Mouse (Mus musculus): ENCODE measurements around the gene Sh3bgrl. TPM values are rescaled to one million over a fixed set of nuclear protein-coding genes. Genes with fewer than 3 reads are reported as not detected.

The Sh3bgrl gene
- polyA plus RNA-seq, 1 experiment from 2014 or later: 121 TPM

DNA sequence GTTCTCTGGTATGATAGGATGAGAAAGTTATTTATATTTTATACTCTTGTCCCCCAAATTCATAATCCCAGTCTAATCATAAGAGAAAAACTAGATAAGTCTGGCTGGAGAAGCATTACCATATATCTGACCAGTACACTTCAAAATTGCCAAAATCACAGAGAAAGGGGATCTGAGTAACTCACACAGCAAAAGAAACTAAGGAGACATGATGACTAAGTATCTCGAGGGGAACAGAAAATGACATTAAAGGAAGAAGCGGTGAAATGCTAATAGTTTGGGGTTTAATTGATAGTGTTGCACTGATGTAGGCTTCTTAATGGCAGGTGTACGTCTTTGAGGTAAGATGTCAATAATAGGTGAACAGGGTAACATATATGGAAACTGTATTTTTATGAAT, 51.9 kb downstream of the Sh3bgrl start:
- no peak for ATAC-seq (ENCODE audit: low FRiP score, low TSS enrichment)
- no peaks in the 10 kb centered on the region for H3K27me3 ChIP-seq (ENCODE audit: insufficient read depth, low read length)
- no peak overlapping the region for H3K27ac ChIP-seq (ENCODE audit: low read length)
- no peak overlapping the region for H3K4me2 ChIP-seq (replicated peaks; ENCODE audit: low read depth, low read length)
- no peaks in the 10 kb centered on the region for H3K36me3 ChIP-seq (ENCODE audit: insufficient read depth, low read length)
- no peaks in the 10 kb centered on the region for H3K9me3 ChIP-seq (ENCODE audit: low read length)
- H3K4me3 ChIP-seq (ENCODE audit: low read length): no peak overlapping the region
- WGBS: 92% methylated on average over 3 of the region's 3 CpGs
- no peaks in the 10 kb centered on the region for H3K4me1 ChIP-seq (ENCODE audit: insufficient read depth, low read length)
- no peak overlapping the region for H3K9ac ChIP-seq (replicated peaks; ENCODE audit: low read length)

- H3K9me3 ChIP-seq (ENCODE audit: low read length): no peaks in the 10 kb centered on the region
- no peak overlapping the region for H3K4me3 ChIP-seq (ENCODE audit: low read length)
- no peak overlapping the region for H3K9ac ChIP-seq (replicated peaks; ENCODE audit: low read length)
- no peak overlapping the region for H3K27ac ChIP-seq (ENCODE audit: low read length)
- H3K36me3 ChIP-seq (ENCODE audit: insufficient read depth, low read length): no peaks in the 10 kb centered on the region
- no peaks in the 10 kb centered on the region for H3K4me1 ChIP-seq (ENCODE audit: insufficient read depth, low read length)
- no peak for ATAC-seq (ENCODE audit: low FRiP score, low TSS enrichment)
- no peak overlapping the region for H3K4me2 ChIP-seq (replicated peaks; ENCODE audit: low read depth, low read length)
- H3K27me3 ChIP-seq (ENCODE audit: insufficient read depth, low read length): no peaks in the 10 kb centered on the region
- WGBS: 90% methylated on average over 2 of the region's 2 CpGs
These were observed 56.1 kb downstream of the Sh3bgrl start for GRCm38 (mm10) chrX:109151228-109151627.

DNA sequence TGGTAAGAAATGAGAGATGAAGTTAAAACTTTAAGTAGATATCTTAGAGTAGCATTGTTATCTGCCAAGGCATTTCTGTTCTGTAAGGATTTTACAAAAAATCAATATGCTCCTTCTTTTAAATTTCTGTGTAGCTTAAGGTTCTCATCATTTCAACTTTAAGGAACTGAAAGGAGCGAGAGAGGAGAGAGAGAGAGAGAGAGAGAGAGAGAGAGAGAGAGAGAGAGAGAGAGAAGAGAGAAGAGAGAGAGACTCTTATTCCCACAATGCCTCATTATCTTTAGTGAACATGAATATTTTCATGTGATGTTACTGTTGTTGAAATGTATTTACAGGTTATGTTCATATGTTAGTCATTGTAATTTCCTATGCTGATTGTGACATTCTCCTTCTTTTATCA, 65.2 kb downstream of the Sh3bgrl start:
- H3K4me2 ChIP-seq (replicated peaks; ENCODE audit: low read depth, low read length): no peak overlapping the region
- no peak for ATAC-seq (ENCODE audit: low FRiP score, low TSS enrichment)
- no peaks in the 10 kb centered on the region for H3K36me3 ChIP-seq (ENCODE audit: insufficient read depth, low read length)
- H3K27ac ChIP-seq (ENCODE audit: low read length): no peak overlapping the region
- H3K9me3 ChIP-seq (ENCODE audit: low read length): no peaks in the 10 kb centered on the region
- WGBS: 87% methylated on average over 1 of the region's 1 CpGs
- no peak overlapping the region for H3K9ac ChIP-seq (replicated peaks; ENCODE audit: low read length)
- H3K27me3 ChIP-seq (ENCODE audit: insufficient read depth, low read length): no peaks in the 10 kb centered on the region
- H3K4me3 ChIP-seq (ENCODE audit: low read length): no peak overlapping the region
- no peaks in the 10 kb centered on the region for H3K4me1 ChIP-seq (ENCODE audit: insufficient read depth, low read length)

GRCm38 (mm10) chrX:109160901-109161300, 65.7 kb downstream of the Sh3bgrl start:
- H3K27ac ChIP-seq (ENCODE audit: low read length): no peak overlapping the region

DNA sequence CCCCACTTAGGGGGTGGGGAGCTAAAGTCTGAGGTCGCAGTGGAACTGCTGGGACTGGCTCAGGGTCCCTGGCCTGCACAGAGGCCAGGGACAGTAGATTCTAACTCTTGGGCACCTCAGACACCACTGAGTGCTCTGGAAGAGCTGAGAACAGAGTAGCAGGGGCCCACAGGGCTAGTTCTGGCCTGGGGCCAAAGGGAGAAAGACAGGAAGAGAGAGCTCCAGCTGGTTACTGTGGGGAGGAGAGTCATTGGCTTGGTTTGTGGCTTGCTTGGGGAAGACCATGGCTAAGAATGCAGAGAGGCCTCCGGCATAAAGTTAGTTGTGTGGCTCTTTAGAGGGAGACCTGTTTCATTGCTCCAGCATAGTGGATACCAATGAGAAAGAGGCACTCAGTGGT, 79.9 kb downstream of the Sh3bgrl start:
- H3K4me3 ChIP-seq (ENCODE audit: low read length): no peak overlapping the region
- no peaks in the 10 kb centered on the region for H3K36me3 ChIP-seq (ENCODE audit: insufficient read depth, low read length)
- no peak overlapping the region for H3K4me2 ChIP-seq (replicated peaks; ENCODE audit: low read depth, low read length)
- H3K9ac ChIP-seq (replicated peaks; ENCODE audit: low read length): no peak overlapping the region
- H3K27me3 ChIP-seq (ENCODE audit: insufficient read depth, low read length): no peaks in the 10 kb centered on the region
- no peaks in the 10 kb centered on the region for H3K9me3 ChIP-seq (ENCODE audit: low read length)
- no peak for ATAC-seq (ENCODE audit: low FRiP score, low TSS enrichment)
- no peak overlapping the region for H3K27ac ChIP-seq (ENCODE audit: low read length)
- WGBS: 62% methylated on average over 2 of the region's 2 CpGs
- no peaks in the 10 kb centered on the region for H3K4me1 ChIP-seq (ENCODE audit: insufficient read depth, low read length)

More at GRCm38 (mm10) chrX:109160901-109161300, 65.7 kb downstream of the Sh3bgrl start:
- no peaks in the 10 kb centered on the region for H3K4me1 ChIP-seq (ENCODE audit: insufficient read depth, low read length)
- no peaks in the 10 kb centered on the region for H3K27me3 ChIP-seq (ENCODE audit: insufficient read depth, low read length)
- no peak overlapping the region for H3K4me2 ChIP-seq (replicated peaks; ENCODE audit: low read depth, low read length)
- no peak for ATAC-seq (ENCODE audit: low FRiP score, low TSS enrichment)
- no peaks in the 10 kb centered on the region for H3K9me3 ChIP-seq (ENCODE audit: low read length)
- H3K36me3 ChIP-seq (ENCODE audit: insufficient read depth, low read length): no peaks in the 10 kb centered on the region
- 72% methylated on average over 4 of the region's 4 CpGs for WGBS
- H3K9ac ChIP-seq (replicated peaks; ENCODE audit: low read length): no peak overlapping the region
- no peak overlapping the region for H3K4me3 ChIP-seq (ENCODE audit: low read length)

DNA sequence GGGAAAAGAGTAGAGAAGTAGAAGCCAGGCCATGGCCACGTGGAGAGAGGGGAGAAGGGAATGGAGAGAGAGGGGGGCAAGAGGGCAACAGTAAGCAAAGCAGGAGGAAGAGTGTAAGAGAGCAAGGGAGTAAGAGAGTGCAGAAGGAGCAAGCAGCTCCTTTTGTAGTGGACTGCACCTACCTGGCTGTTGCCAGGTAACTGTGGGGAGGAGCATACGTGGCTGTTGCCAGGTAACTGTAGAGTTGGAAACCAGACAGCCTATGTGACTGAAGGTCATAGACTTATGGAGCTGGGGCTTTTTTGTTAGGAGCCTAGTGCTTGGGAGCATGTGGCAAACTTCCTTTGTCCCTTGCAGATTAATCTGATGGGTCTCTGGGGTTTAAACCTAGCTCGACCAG, 80.3 kb downstream of the Sh3bgrl start:
- WGBS: 46% methylated on average over 3 of the region's 3 CpGs
- Histone ChIP-seq H3K4me2 (replicated peaks; ENCODE audit: low read depth, low read length) (no peak overlapping the region), H3K4me1 (ENCODE audit: insufficient read depth, low read length) (no peaks in the 10 kb centered on the region), H3K4me3 (ENCODE audit: low read length) (no peak overlapping the region), H3K9me3 (ENCODE audit: low read length) (no peaks in the 10 kb centered on the region), H3K27me3 (ENCODE audit: insufficient read depth, low read length) (no peaks in the 10 kb centered on the region), H3K36me3 (ENCODE audit: insufficient read depth, low read length) (no peaks in the 10 kb centered on the region), H3K9ac (replicated peaks; ENCODE audit: low read length) (no peak overlapping the region), H3K27ac (ENCODE audit: low read length) (no peak overlapping the region)
- ATAC-seq (ENCODE audit: low FRiP score, low TSS enrichment): peak; percentile 35; the same call in 1 of the 2 replicates

GRCm38 (mm10) chrX:109184706-109185478, 89.7 kb downstream of the Sh3bgrl start:
- no peaks in the 10 kb centered on the region for H3K27me3 ChIP-seq (ENCODE audit: insufficient read depth, low read length)
- WGBS: 82% methylated on average over 4 of the region's 4 CpGs

DNA sequence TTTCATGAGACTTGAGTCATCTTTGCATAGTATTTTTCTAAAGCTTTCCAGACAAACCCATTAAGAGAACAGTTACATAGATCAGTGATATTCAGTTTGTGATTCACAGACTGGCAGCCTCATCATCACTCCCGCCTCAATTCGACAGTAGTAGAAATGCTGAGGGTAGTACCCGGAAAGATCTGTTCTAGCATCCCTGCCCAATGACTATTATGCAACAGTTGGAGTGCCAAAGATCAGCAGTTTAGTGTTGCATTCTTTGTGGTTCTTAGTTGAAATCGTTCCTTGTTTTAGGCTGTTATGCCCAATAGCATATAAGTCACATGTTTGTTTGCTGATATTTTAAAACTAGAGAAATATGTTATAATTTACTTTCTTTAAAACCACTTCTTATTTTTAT, 94.4 kb downstream of the Sh3bgrl start:
- WGBS: 89% methylated on average over 4 of the region's 4 CpGs
- Histone ChIP-seq H3K4me2 (replicated peaks; ENCODE audit: low read depth, low read length) (no peak overlapping the region), H3K36me3 (ENCODE audit: insufficient read depth, low read length) (no peaks in the 10 kb centered on the region), H3K9ac (replicated peaks; ENCODE audit: low read length) (no peak overlapping the region), H3K9me3 (ENCODE audit: low read length) (no peaks in the 10 kb centered on the region), H3K4me1 (ENCODE audit: insufficient read depth, low read length) (no peaks in the 10 kb centered on the region), H3K4me3 (ENCODE audit: low read length) (no peak overlapping the region), H3K27ac (ENCODE audit: low read length) (no peak overlapping the region), H3K27me3 (ENCODE audit: insufficient read depth, low read length) (no peaks in the 10 kb centered on the region)
- ATAC-seq (ENCODE audit: low FRiP score, low TSS enrichment): no peak

More at GRCm38 (mm10) chrX:109184706-109185478, 89.7 kb downstream of the Sh3bgrl start:
- Histone ChIP-seq H3K4me1 (ENCODE audit: insufficient read depth, low read length) (no peaks in the 10 kb centered on the region), H3K27ac (ENCODE audit: low read length) (no peak overlapping the region), H3K36me3 (ENCODE audit: insufficient read depth, low read length) (no peaks in the 10 kb centered on the region), H3K9ac (replicated peaks; ENCODE audit: low read length) (no peak overlapping the region), H3K4me3 (ENCODE audit: low read length) (no peak overlapping the region), H3K4me2 (replicated peaks; ENCODE audit: low read depth, low read length) (no peak overlapping the region), H3K9me3 (ENCODE audit: low read length) (no peaks in the 10 kb centered on the region)
- ATAC-seq (ENCODE audit: low FRiP score, low TSS enrichment): no peak

DNA sequence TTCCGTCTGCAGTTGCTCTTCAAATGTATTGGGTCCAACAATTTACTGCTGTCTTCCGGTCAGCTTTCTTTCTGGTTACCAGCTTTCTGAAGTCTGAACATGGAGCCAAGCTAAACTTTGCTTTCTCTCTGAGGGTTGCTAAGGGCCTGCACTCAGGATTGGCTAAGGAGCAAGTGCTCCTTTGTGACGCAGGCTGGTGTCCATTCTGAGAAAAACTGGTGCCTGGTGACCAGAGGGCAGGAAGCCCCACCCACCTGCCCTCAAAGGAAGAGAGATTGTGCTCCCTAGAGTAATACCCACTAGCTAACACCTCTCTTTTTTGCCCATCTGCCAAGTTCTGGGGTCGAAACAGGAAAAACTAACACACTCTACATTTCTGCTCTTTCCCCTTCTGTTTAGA, 95.8 kb downstream of the Sh3bgrl start:
- no peaks in the 10 kb centered on the region for H3K9me3 ChIP-seq (ENCODE audit: low read length)
- no peaks in the 10 kb centered on the region for H3K27me3 ChIP-seq (ENCODE audit: insufficient read depth, low read length)
- H3K4me3 ChIP-seq (ENCODE audit: low read length): no peak overlapping the region
- WGBS: 49% methylated on average over 4 of the region's 4 CpGs
- H3K4me2 ChIP-seq (replicated peaks; ENCODE audit: low read depth, low read length): no peak overlapping the region
- no peak overlapping the region for H3K9ac ChIP-seq (replicated peaks; ENCODE audit: low read length)
- no peaks in the 10 kb centered on the region for H3K4me1 ChIP-seq (ENCODE audit: insufficient read depth, low read length)
- no peaks in the 10 kb centered on the region for H3K36me3 ChIP-seq (ENCODE audit: insufficient read depth, low read length)
- ATAC-seq (ENCODE audit: low FRiP score, low TSS enrichment): 0 out of 2 replicates have a peak, but pooled peaks have one; percentile 63
- H3K27ac ChIP-seq (ENCODE audit: low read length): peak overlapping the region; percentile 55; the same call in 1 of the 2 replicates

DNA sequence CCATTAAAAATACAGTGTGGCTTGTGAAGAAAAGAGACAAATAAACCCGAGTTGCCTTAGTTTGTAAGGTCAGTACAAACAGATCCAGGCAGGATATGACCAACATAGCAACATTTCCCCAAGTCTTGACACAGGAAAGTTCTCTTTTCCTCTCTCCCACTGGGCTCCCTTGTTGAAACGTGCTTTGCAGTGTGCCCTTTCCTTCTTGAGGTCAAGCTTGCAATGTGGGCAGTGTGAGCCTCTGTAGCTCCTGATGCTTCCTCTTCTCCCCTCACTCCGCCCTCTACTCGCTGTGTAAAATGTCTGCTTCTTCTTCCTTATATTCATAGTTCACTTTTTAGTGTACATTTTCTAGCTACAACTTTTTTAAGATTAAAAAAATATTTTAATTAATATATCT, 96.3 kb downstream of the Sh3bgrl start:
- H3K4me1 ChIP-seq (ENCODE audit: insufficient read depth, low read length): no peaks in the 10 kb centered on the region
- WGBS: 60% methylated on average over 4 of the region's 4 CpGs
- H3K27me3 ChIP-seq (ENCODE audit: insufficient read depth, low read length): no peaks in the 10 kb centered on the region
- peak; percentile 31; the same call in 1 of the 2 replicates for ATAC-seq (ENCODE audit: low FRiP score, low TSS enrichment)
- peak overlapping the region; percentile 55; the same call in 1 of the 2 replicates for H3K27ac ChIP-seq (ENCODE audit: low read length)
- H3K36me3 ChIP-seq (ENCODE audit: insufficient read depth, low read length): no peaks in the 10 kb centered on the region
- H3K9ac ChIP-seq (replicated peaks; ENCODE audit: low read length): no peak overlapping the region
- no peaks in the 10 kb centered on the region for H3K9me3 ChIP-seq (ENCODE audit: low read length)
- H3K4me2 ChIP-seq (replicated peaks; ENCODE audit: low read depth, low read length): no peak overlapping the region
- H3K4me3 ChIP-seq (ENCODE audit: low read length): no peak overlapping the region

Measured in kidney, embryonic 16.5 days (tissue).